ENCODE assay signal across 14 mouse cellular contexts in the genomic region with DNA sequence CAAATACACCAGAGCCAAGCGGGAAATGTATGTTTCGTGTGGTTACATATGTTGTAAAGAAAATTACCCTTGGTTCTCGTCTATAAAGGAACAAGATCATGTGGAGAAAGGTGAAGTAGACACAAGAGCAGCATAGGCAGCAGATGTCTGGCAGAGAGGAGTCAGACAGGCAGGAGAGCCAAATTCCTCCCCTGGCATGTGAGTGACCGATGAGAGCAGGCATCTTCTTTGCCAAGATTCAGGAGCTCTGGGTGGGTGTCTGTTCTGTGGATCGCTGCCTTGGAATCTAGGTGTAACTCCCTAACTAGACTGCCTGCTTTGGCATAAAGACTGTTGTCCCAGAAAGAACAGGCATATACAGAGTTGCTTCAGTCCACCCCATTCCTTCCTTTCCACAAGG.
DNase-seq lines count a peak whose midpoint lies in the region; ATAC-seq lines count a peak whose summit lies in the region.
"Had no signal": no experiment of that assay in that cellular context is flagged by ENCODE, and none has a peak within 500 bp of the region (broad histone marks: within the 10 kb centered on the region; RNA-seq: fewer than 3 reads in every experiment).

No protein-coding gene starts in this region.

- WGBS in embryonic facial prominence, embryonic 14.5 days, result 44% methylated on average over 5 of the region's 5 CpGs
- 81% methylated on average over 5 of the region's 5 CpGs for WGBS in embryonic facial prominence, embryonic 10.5 days
- WGBS in heart, embryonic 10.5 days, result 79% methylated on average over 5 of the region's 5 CpGs
- WGBS in intestine, embryonic 15.5 days, result 84% methylated on average over 5 of the region's 5 CpGs

- H3K36me3 ChIP-seq in embryonic facial prominence, embryonic 14.5 days (ENCODE audit: control insufficient read depth, insufficient read depth, low read length), result no peaks in the 10 kb centered on the region
- no peaks in the 10 kb centered on the region for H3K36me3 ChIP-seq in embryonic facial prominence, embryonic 10.5 days (replicated peaks)
- H3K36me3 ChIP-seq in heart, embryonic 10.5 days, result no peaks in the 10 kb centered on the region
- no peaks in the 10 kb centered on the region for H3K36me3 ChIP-seq in intestine, embryonic 15.5 days
- H3K36me3 ChIP-seq: hindbrain, embryonic 15.5 days had no signal

- ATAC-seq in embryonic facial prominence, embryonic 14.5 days (ENCODE audit: low read depth), result no peak
- no peak for ATAC-seq in intestine, embryonic 15.5 days
- ATAC-seq: midbrain, embryonic 16.5 days had no signal

- H3K4me1 ChIP-seq in embryonic facial prominence, embryonic 14.5 days (ENCODE audit: control insufficient read depth, insufficient read depth, low read length), result no peaks in the 10 kb centered on the region
- H3K4me1 ChIP-seq in embryonic facial prominence, embryonic 10.5 days, result no peaks in the 10 kb centered on the region
- no peaks in the 10 kb centered on the region for H3K4me1 ChIP-seq in heart, embryonic 10.5 days
- H3K4me1 ChIP-seq in intestine, embryonic 15.5 days (replicated peaks), result no peaks in the 10 kb centered on the region
- H3K4me1 ChIP-seq: hindbrain, embryonic 15.5 days had no signal

- H3K9me3 ChIP-seq in embryonic facial prominence, embryonic 14.5 days (ENCODE audit: control insufficient read depth, low read length), result no peaks in the 10 kb centered on the region
- H3K9me3 ChIP-seq in embryonic facial prominence, embryonic 10.5 days, result no peaks in the 10 kb centered on the region
- no peaks in the 10 kb centered on the region for H3K9me3 ChIP-seq in heart, embryonic 10.5 days
- H3K9me3 ChIP-seq in intestine, embryonic 15.5 days, result no peaks in the 10 kb centered on the region
- H3K9me3 ChIP-seq: hindbrain, embryonic 15.5 days had no signal

- DNase-seq in embryonic facial prominence, embryonic 14.5 days (ENCODE audit: low spot score), result peak; percentile 38
- no peak for DNase-seq in embryonic facial prominence, embryonic 10.5 days (ENCODE audit: low spot score)
- DNase-seq in heart, adult 11 months, result peak; percentile 90
- DNase-seq in heart, embryonic 10.5 days (ENCODE audit: low spot score), result no peak
- peak; percentile 3 for DNase-seq in right cerebral cortex, postnatal 25 days
- DNase-seq in right cerebral cortex, adult 2 months (ENCODE audit: low spot score in 2 of 2), result no peak
- DNase-seq in layer of hippocampus, adult 9-10 months (ENCODE audit: low spot score), result no peak
- DNase-seq: cerebellum, adult 9-10 months; kidney, adult 18-20 months; kidney, postnatal 25 days; lung, embryonic 14.5 days had no signal

- no peaks in the 10 kb centered on the region for H3K27me3 ChIP-seq in embryonic facial prominence, embryonic 14.5 days (replicated peaks; ENCODE audit: control insufficient read depth, insufficient read depth, low read length)
- no peaks in the 10 kb centered on the region for H3K27me3 ChIP-seq in embryonic facial prominence, embryonic 10.5 days (replicated peaks; ENCODE audit: low read depth, poor library complexity, severe bottlenecking)
- no peaks in the 10 kb centered on the region for H3K27me3 ChIP-seq in heart, embryonic 10.5 days (ENCODE audit: insufficient read depth, poor library complexity, severe bottlenecking)
- H3K27me3 ChIP-seq in intestine, embryonic 15.5 days (replicated peaks), result no peaks in the 10 kb centered on the region
- H3K27me3 ChIP-seq: hindbrain, embryonic 15.5 days had no signal

- H3K27ac ChIP-seq in embryonic facial prominence, embryonic 14.5 days (replicated peaks; ENCODE audit: low read depth, low read length), result no peak overlapping the region
- H3K27ac ChIP-seq in embryonic facial prominence, embryonic 10.5 days (replicated peaks), result no peak overlapping the region
- no peak overlapping the region for H3K27ac ChIP-seq in heart, embryonic 10.5 days
- H3K27ac ChIP-seq in intestine, embryonic 15.5 days, result no peak overlapping the region
- H3K27ac ChIP-seq: hindbrain, embryonic 15.5 days had no signal

- no peak overlapping the region for H3K4me2 ChIP-seq in embryonic facial prominence, embryonic 14.5 days (ENCODE audit: low read depth, low read length)
- no peak overlapping the region for H3K4me2 ChIP-seq in intestine, embryonic 15.5 days (replicated peaks)
- H3K4me2 ChIP-seq: hindbrain, embryonic 15.5 days; lung, embryonic 14.5 days had no signal

- no peak overlapping the region for H3K9ac ChIP-seq in embryonic facial prominence, embryonic 14.5 days (ENCODE audit: low read depth, low read length)
- H3K9ac ChIP-seq in intestine, embryonic 15.5 days, result no peak overlapping the region
- H3K9ac ChIP-seq: hindbrain, embryonic 15.5 days; lung, embryonic 14.5 days had no signal

- no peak overlapping the region for H3K4me3 ChIP-seq in embryonic facial prominence, embryonic 14.5 days (ENCODE audit: low read depth, low read length)
- no peak overlapping the region for H3K4me3 ChIP-seq in embryonic facial prominence, embryonic 10.5 days
- H3K4me3 ChIP-seq in heart, embryonic 10.5 days, result no peak overlapping the region
- H3K4me3 ChIP-seq in intestine, embryonic 15.5 days (replicated peaks), result no peak overlapping the region
- H3K4me3 ChIP-seq: hindbrain, embryonic 15.5 days had no signal

Comparison
In these comparisons a context has a peak if more than half of its experiments do, and no peak if none do; other contexts are left out.
1. DNase-seq: peak in embryonic facial prominence, embryonic 14.5 days (single experiment), heart, adult 11 months (single experiment) and right cerebral cortex, postnatal 25 days (single experiment); none in embryonic facial prominence, embryonic 10.5 days (single experiment), heart, embryonic 10.5 days (single experiment), right cerebral cortex, adult 2 months (0 of 2) and layer of hippocampus, adult 9-10 months (single experiment).